Mouse (Mus musculus): Measurements from ENCODE around the gene Ncl.

DNA sequence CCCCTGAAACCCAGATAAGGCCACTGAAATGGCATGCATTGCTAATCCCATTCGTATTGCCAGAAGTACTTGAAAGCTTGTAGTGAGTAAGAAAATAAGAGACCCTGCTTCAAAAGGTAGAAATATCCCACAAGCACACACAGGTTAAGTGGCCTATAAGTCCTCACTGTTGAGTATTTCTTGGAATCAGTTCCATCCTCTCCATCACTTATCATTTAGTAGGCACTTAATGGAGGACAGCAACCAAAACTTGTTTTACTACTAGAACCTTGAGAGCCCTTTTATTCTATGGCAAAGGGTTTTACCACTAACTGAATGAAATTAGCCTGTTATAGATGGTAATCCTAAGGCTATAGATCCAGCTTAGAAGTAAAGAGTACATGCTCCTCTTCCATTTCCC, 11.1 kb downstream of the Ncl start:
- no peak for TF ChIP-seq POLR2A (IDR thresholded peaks at IDR 0.05; ENCODE audit: extremely low read depth, insufficient read depth, low read length)
- no peak for TF ChIP-seq CTCF (IDR thresholded peaks at IDR 0.05; ENCODE audit: low read depth, low read length)
